Comparison of ENCODE assay signal across 9 mouse cellular contexts in the genomic region with DNA sequence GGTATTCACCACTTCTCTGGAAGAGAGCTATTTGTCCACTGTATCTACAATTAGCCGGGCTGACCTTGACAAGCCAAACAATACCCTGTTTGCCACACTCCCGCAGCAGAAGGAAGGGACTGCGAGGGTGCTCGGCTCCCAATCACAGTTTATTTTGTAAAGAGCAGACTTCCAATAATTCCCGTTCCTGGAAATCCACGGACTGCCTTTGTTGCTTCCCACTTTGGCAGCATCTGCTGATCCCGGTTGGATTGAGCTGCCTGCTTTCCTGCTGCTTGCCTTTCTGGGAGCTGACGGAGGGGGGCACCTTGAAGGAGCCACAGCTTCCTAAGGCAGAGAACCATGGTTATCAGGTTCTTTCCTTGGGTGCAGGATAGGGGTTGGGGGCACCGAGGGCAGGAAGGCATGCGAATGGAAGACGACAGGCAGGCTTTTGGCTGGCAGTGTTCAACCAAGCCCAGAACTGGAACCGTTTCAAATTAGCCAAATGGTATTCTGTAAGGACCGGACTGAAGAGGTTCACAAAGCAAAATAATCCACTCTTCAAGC.
DNase-seq lines count a peak whose midpoint lies in the region; ATAC-seq and TF ChIP-seq lines count a peak whose summit lies in the region.
"Had no signal": no experiment of that assay in that cellular context is flagged by ENCODE, and none has a peak within 500 bp of the region (broad histone marks: within the 10 kb centered on the region; RNA-seq: fewer than 3 reads in every experiment).

No protein-coding gene starts in this region.

- WGBS in forebrain, embryonic 13.5 days, result 27% methylated on average over 13 of the region's 13 CpGs
- 32% methylated on average over 13 of the region's 13 CpGs for WGBS in forebrain, embryonic 12.5 days
- WGBS in embryonic facial prominence, embryonic 15.5 days, result 35% methylated on average over 13 of the region's 13 CpGs
- 26% methylated on average over 13 of the region's 13 CpGs for WGBS in hindbrain, embryonic 12.5 days
- 22% methylated on average over 13 of the region's 13 CpGs for WGBS in lung, adult 2 months
- 38% methylated on average over 13 of the region's 13 CpGs for WGBS in intestine, embryonic 16.5 days

- peak overlapping the region; percentile 14 for H3K4me2 ChIP-seq in forebrain, embryonic 13.5 days
- H3K4me2 ChIP-seq in forebrain, embryonic 12.5 days, result no peak overlapping the region; the same call in 1 of the 2 replicates
- H3K4me2 ChIP-seq in embryonic facial prominence, embryonic 15.5 days (replicated peaks), result peak overlapping the region; percentile 37
- H3K4me2 ChIP-seq in hindbrain, embryonic 12.5 days (replicated peaks), result peak overlapping the region; percentile 9; the same call in 1 of the 2 replicates
- H3K4me2 ChIP-seq in intestine, embryonic 16.5 days (ENCODE audit: low read depth, low read length), result no peak overlapping the region
- H3K4me2 ChIP-seq: midbrain, embryonic 12.5 days had no signal

- TF ChIP-seq POLR2A in lung, adult 2 months (IDR thresholded peaks at IDR 0.05; ENCODE audit: borderline replicate concordance, extremely low read depth, low read depth, low read length), result no peak

- H3K4me1 ChIP-seq in forebrain, embryonic 13.5 days, result peaks cover 40% of the 10 kb centered on the region
- peaks cover 35% of the 10 kb centered on the region for H3K4me1 ChIP-seq in forebrain, embryonic 12.5 days
- H3K4me1 ChIP-seq in embryonic facial prominence, embryonic 15.5 days, result peaks cover 22% of the 10 kb centered on the region
- peaks cover 29% of the 10 kb centered on the region for H3K4me1 ChIP-seq in hindbrain, embryonic 12.5 days
- H3K4me1 ChIP-seq in lung, adult 2 months (ENCODE audit: control insufficient read depth, insufficient read depth, low read length), result peaks cover 2% of the 10 kb centered on the region; the same call in 1 of the 2 replicates
- peaks cover 3% of the 10 kb centered on the region; the same call in 1 of the 2 replicates for H3K4me1 ChIP-seq in intestine, embryonic 16.5 days (ENCODE audit: control insufficient read depth, insufficient read depth, low read length)

- H3K9ac ChIP-seq in forebrain, embryonic 13.5 days, result peak overlapping the region; percentile 12; the same call in 1 of the 2 replicates
- no peak overlapping the region for H3K9ac ChIP-seq in forebrain, embryonic 12.5 days
- H3K9ac ChIP-seq in embryonic facial prominence, embryonic 15.5 days, result no peak overlapping the region
- no peak overlapping the region for H3K9ac ChIP-seq in hindbrain, embryonic 12.5 days
- H3K9ac ChIP-seq in intestine, embryonic 16.5 days (ENCODE audit: low read depth, low read length), result no peak overlapping the region
- H3K9ac ChIP-seq: midbrain, embryonic 12.5 days had no signal

- peak; percentile 61 for ATAC-seq in forebrain, embryonic 13.5 days
- no peak for ATAC-seq in forebrain, embryonic 12.5 days (ENCODE audit: low FRiP score)
- ATAC-seq in embryonic facial prominence, embryonic 15.5 days (ENCODE audit: insufficient number of reproducible peaks, low FRiP score, low TSS enrichment, low read depth), result no peak
- ATAC-seq in hindbrain, embryonic 12.5 days (ENCODE audit: low FRiP score), result no peak
- ATAC-seq in intestine, embryonic 16.5 days, result no peak

- DNase-seq in NIH3T3 (ENCODE audit: low read depth), result peak; percentile 30
- DNase-seq in lung, adult 2 months, result peak; percentile 48
- DNase-seq in spleen, adult 18-20 months, result no peak

- 0 out of 2 replicates have a peak, but pooled peaks have one; percentile 14 for TF ChIP-seq CTCF in lung, adult 2 months (IDR thresholded peaks at IDR 0.05; ENCODE audit: insufficient read depth, low read length)

- H3K27ac ChIP-seq in forebrain, embryonic 13.5 days, result no peak overlapping the region
- H3K27ac ChIP-seq in forebrain, embryonic 12.5 days, result no peak overlapping the region
- H3K27ac ChIP-seq in embryonic facial prominence, embryonic 15.5 days (replicated peaks), result peak overlapping the region; percentile 45; the same call in 1 of the 2 replicates
- no peak overlapping the region for H3K27ac ChIP-seq in hindbrain, embryonic 12.5 days
- no peak overlapping the region for H3K27ac ChIP-seq in intestine, embryonic 16.5 days (ENCODE audit: low read length)
- H3K27ac ChIP-seq: midbrain, embryonic 12.5 days had no signal

- H3K9me3 ChIP-seq in forebrain, embryonic 13.5 days (replicated peaks), result no peaks in the 10 kb centered on the region
- H3K9me3 ChIP-seq in forebrain, embryonic 12.5 days, result no peaks in the 10 kb centered on the region
- no peaks in the 10 kb centered on the region for H3K9me3 ChIP-seq in embryonic facial prominence, embryonic 15.5 days (replicated peaks)
- no peaks in the 10 kb centered on the region for H3K9me3 ChIP-seq in hindbrain, embryonic 12.5 days (replicated peaks)
- no peaks in the 10 kb centered on the region for H3K9me3 ChIP-seq in intestine, embryonic 16.5 days (ENCODE audit: control insufficient read depth, low read length)
- H3K9me3 ChIP-seq: midbrain, embryonic 12.5 days had no signal

- H3K27me3 ChIP-seq in forebrain, embryonic 13.5 days, result 0 out of 2 replicates have a peak, but pooled peaks cover 6% of the 10 kb centered on the region
- H3K27me3 ChIP-seq in forebrain, embryonic 12.5 days, result peaks cover 3% of the 10 kb centered on the region; the same call in 1 of the 2 replicates
- no peaks in the 10 kb centered on the region for H3K27me3 ChIP-seq in embryonic facial prominence, embryonic 15.5 days
- peaks cover 3% of the 10 kb centered on the region; the same call in 1 of the 2 replicates for H3K27me3 ChIP-seq in hindbrain, embryonic 12.5 days
- H3K27me3 ChIP-seq in intestine, embryonic 16.5 days (replicated peaks; ENCODE audit: control insufficient read depth, insufficient read depth, low read length), result no peaks in the 10 kb centered on the region

- no peak overlapping the region for H3K4me3 ChIP-seq in forebrain, embryonic 13.5 days
- no peak overlapping the region for H3K4me3 ChIP-seq in forebrain, embryonic 12.5 days (replicated peaks)
- no peak overlapping the region for H3K4me3 ChIP-seq in embryonic facial prominence, embryonic 15.5 days (replicated peaks)
- no peak overlapping the region for H3K4me3 ChIP-seq in hindbrain, embryonic 12.5 days
- H3K4me3 ChIP-seq in lung, adult 2 months (replicated peaks; ENCODE audit: extremely low read depth, low read depth, low read length), result peak overlapping the region; percentile 39
- no peak overlapping the region for H3K4me3 ChIP-seq in intestine, embryonic 16.5 days (ENCODE audit: low read length)
- H3K4me3 ChIP-seq: midbrain, embryonic 12.5 days had no signal

- no peaks in the 10 kb centered on the region for H3K36me3 ChIP-seq in forebrain, embryonic 13.5 days (ENCODE audit: poor library complexity, severe bottlenecking)
- H3K36me3 ChIP-seq in forebrain, embryonic 12.5 days (replicated peaks), result no peaks in the 10 kb centered on the region
- H3K36me3 ChIP-seq in embryonic facial prominence, embryonic 15.5 days, result no peaks in the 10 kb centered on the region
- H3K36me3 ChIP-seq in hindbrain, embryonic 12.5 days, result no peaks in the 10 kb centered on the region
- H3K36me3 ChIP-seq in intestine, embryonic 16.5 days (ENCODE audit: control insufficient read depth, insufficient read depth, low read length), result no peaks in the 10 kb centered on the region
- H3K36me3 ChIP-seq: midbrain, embryonic 12.5 days had no signal

Comparison
In these comparisons a context has a peak if more than half of its experiments do, and no peak if none do; other contexts are left out.
1. H3K4me2 ChIP-seq: peak in forebrain, embryonic 13.5 days (single experiment), embryonic facial prominence, embryonic 15.5 days (single experiment) and hindbrain, embryonic 12.5 days (single experiment); none in forebrain, embryonic 12.5 days (single experiment) and intestine, embryonic 16.5 days (single experiment).
2. DNase-seq: peak in NIH3T3 (single experiment) and lung, adult 2 months (single experiment); none in spleen, adult 18-20 months (0 of 2).